Mouse (Mus musculus): ENCODE measurements around the gene Mllt3.

The Mllt3 gene

GRCm38 (mm10) chr4:87881583-87881982, 151.6 kb downstream of the Mllt3 start:
- no peak for DNase-seq (ENCODE audit: low spot score in 2 of 2)

- DNase-seq (ENCODE audit: low spot score in 2 of 2) = no peak
Observed at GRCm38 (mm10) chr4:87880297-87880696, 152.9 kb downstream of the Mllt3 start.

GRCm38 (mm10) chr4:87878701-87879100, 154.5 kb downstream of the Mllt3 start:
- no peak for DNase-seq (ENCODE audit: low spot score in 2 of 2)

- no peak for DNase-seq (ENCODE audit: low spot score in 2 of 2)
Observed at GRCm38 (mm10) chr4:87870563-87870962, 162.6 kb downstream of the Mllt3 start.

GRCm38 (mm10) chr4:87866564-87866963, 166.6 kb downstream of the Mllt3 start:
- DNase-seq (ENCODE audit: low spot score in 2 of 2) = peak in 1 of 2 experiments; percentile 48

- no peak for DNase-seq (ENCODE audit: low spot score in 2 of 2)
Observed at GRCm38 (mm10) chr4:87865848-87866247, 167.3 kb downstream of the Mllt3 start.

- DNase-seq (ENCODE audit: low spot score in 2 of 2) = no peak
Observed at GRCm38 (mm10) chr4:87865041-87865440, 168.1 kb downstream of the Mllt3 start.

- DNase-seq (ENCODE audit: low spot score in 2 of 2) = no peak
Observed at GRCm38 (mm10) chr4:87863212-87863611, 170.0 kb downstream of the Mllt3 start.

GRCm38 (mm10) chr4:87860723-87861122, 172.4 kb downstream of the Mllt3 start:
- no peak for DNase-seq (ENCODE audit: low spot score in 2 of 2)

- DNase-seq (ENCODE audit: low spot score in 2 of 2) = no peak
Observed at GRCm38 (mm10) chr4:87859148-87859547, 174.0 kb downstream of the Mllt3 start.

GRCm38 (mm10) chr4:87857982-87858381, 175.2 kb downstream of the Mllt3 start:
- DNase-seq (ENCODE audit: low spot score in 2 of 2) = no peak

- no peak for DNase-seq (ENCODE audit: low spot score in 2 of 2)
Observed at GRCm38 (mm10) chr4:87852461-87852860, 180.7 kb downstream of the Mllt3 start.

GRCm38 (mm10) chr4:87850051-87850450, 183.1 kb downstream of the Mllt3 start:
- no peak for DNase-seq (ENCODE audit: low spot score in 2 of 2)

- no peak for DNase-seq (ENCODE audit: low spot score in 2 of 2)
Observed at GRCm38 (mm10) chr4:87844668-87845210, 188.4 kb downstream of the Mllt3 start.

- no peak for DNase-seq (ENCODE audit: low spot score in 2 of 2)
Observed at GRCm38 (mm10) chr4:87840210-87840910, 192.8 kb downstream of the Mllt3 start.

- DNase-seq (ENCODE audit: low spot score in 2 of 2) = no peak
Observed at GRCm38 (mm10) chr4:87838716-87839115, 194.4 kb downstream of the Mllt3 start.

GRCm38 (mm10) chr4:87837471-87838361, 195.4 kb downstream of the Mllt3 start:
- no peak for DNase-seq (ENCODE audit: low spot score in 2 of 2)

GRCm38 (mm10) chr4:87836257-87836656, 196.9 kb downstream of the Mllt3 start:
- DNase-seq (ENCODE audit: low spot score in 2 of 2) = no peak

- DNase-seq (ENCODE audit: low spot score in 2 of 2) = no peak
Observed at GRCm38 (mm10) chr4:87835191-87835590, 198.0 kb downstream of the Mllt3 start.

GRCm38 (mm10) chr4:87834310-87834709, 198.9 kb downstream of the Mllt3 start:
- no peak for DNase-seq (ENCODE audit: low spot score in 2 of 2)

- DNase-seq (ENCODE audit: low spot score in 2 of 2) = peak in 1 of 2 experiments; percentile 22
Observed at GRCm38 (mm10) chr4:87830794-87831306, 202.3 kb downstream of the Mllt3 start.

- DNase-seq (ENCODE audit: low spot score in 2 of 2) = no peak
Observed at GRCm38 (mm10) chr4:87829426-87830063, 203.6 kb downstream of the Mllt3 start.

Measured in frontal cortex, postnatal 36 days (tissue).